Mouse (Mus musculus) lung, postnatal 4 days (tissue): Measurements from ENCODE around the gene Gsk3a.

Source experiments
- DNase-seq, 2 experiments: peaks; one replicate each; pipeline ENCODE4 v3.0.0; 2021

Gsk3a gene

DNA sequence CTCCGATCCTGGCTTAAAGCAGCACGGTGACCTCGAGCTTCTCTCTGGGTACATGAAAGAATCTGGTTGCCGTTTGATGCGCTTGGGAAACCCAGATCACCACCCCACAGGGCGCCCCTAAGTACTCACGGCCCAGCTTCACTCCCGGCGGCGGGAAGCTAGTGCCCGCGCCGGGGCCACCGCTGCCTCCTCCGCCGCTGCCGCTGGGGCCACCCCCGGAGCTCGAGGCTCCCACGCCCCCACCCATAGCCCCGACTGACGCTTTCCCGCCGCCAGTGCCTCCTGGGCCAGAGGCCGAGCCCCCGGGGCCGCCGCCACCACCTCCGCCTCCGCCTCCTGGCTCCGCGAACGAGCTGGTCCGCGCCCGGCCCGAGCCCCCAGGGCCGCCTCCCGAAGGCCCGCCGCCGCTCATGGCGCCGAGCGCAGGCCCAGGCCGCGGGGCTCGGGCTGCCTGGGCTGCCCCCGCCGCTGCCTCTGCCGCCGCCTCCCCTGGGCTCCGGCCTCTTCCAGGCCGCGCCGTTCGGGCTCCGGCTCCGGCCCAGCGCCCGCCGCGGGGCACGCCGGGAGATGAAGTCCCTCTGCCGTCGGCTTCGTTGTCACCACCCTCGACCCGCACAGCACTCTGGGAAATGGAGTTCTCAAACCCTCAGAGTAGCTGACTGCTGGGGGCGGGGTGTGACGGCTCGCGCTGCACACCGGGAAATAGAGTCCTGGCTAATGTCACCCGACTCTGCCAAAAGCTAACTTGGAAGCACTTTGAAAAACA lies at the start of gene Gsk3a:
Gene Gsk3a (minus strand): TSS at position 603 of the 766 bp plus-strand sequence.
- DNase-seq = peak; percentile 98 to 99

DNA sequence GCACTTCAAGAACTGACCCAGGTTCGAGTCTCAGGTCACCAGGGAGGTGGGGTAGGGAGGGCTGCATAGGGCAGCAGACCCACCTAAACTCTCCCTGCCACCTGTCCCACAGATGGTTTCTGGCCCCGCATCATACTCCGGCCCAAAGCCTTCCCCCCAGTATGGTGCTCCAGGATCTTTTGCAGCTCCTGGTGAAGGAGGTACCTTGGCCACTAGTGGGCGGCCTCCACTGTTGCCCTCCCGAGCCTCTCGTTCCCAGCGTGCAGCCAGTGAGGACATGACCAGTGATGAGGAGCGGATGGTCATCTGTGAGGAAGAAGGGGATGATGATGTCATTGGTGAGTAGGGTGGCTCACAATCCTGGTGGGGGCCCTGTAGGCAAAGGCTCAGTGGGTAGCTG lies 49.3 kb upstream of the Gsk3a start:
- DNase-seq = no peak

DNA sequence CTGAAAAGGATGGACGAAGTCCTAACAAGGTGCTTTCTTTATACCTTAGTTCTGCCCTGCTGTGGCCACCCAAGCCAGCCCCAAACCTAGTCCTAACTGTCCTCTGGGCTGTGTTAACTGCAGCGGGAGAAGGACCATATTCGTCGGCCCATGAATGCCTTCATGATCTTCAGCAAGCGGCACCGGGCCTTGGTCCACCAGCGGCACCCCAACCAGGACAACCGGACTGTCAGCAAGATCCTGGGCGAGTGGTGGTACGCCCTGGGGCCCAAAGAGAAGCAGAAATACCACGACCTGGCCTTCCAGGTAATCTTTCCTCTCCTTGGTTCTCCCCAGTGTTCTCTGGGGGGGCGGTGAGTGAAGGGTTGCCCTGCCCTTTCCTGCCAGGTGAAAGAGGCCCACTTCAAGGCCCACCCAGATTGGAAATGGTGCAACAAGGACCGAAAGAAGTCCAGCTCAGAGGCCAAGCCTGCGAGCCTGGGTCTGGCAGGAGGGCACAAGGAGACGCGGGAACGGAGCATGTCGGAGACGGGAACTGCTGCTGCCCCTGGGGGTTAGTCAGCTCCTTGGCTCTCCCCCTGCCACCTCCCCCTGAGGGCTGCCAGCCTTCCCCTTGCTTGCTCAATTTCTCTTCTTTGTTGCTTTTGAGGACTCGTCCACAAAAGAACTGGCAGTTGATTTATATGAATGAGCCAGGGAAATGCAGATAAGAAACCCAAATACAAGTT lies 48.0 kb upstream of the Gsk3a start:
- DNase-seq = no peak

DNA sequence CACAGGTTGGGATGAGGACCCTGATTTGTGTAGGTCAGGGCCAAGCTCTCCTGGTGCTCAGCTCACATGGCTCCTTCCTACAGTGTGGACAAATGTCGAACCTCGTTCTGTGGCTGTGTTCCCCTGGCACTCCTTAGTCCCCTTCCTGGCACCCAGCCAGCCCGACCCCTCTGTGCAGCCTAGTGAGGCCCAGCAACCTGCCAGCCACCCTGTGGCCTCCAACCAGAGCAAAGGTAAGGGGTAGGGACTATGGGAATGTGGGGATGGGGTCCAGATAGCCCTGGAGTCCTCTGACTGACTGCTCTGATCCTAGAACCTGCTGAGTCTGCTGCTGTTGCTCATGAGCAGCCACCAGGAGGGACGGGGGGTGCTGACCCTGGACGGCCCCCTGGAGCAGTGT lies 47.1 kb upstream of the Gsk3a start:
- peak in 1 of 2 experiments; percentile 37 for DNase-seq

DNA sequence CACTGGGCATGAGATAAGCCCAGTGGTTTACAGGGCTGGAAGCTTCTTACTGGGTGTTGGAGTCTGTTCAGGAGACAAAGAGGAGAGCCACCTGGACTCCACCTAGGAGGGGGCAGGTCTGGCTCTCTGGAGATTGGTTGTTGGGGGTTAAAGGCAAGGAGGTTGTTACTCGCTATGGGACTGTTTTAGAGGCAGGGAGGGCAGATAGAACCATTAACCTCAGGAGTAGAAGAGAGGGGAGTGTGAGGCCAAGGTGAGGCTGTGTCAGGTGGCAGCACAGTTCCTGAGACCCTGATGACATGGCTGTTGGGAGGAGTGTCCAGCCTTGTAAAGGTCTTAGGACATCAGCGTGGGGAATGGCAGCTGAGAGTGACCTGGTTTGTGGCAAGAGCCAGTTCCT lies 46.5 kb upstream of the Gsk3a start:
- no peak for DNase-seq

DNA sequence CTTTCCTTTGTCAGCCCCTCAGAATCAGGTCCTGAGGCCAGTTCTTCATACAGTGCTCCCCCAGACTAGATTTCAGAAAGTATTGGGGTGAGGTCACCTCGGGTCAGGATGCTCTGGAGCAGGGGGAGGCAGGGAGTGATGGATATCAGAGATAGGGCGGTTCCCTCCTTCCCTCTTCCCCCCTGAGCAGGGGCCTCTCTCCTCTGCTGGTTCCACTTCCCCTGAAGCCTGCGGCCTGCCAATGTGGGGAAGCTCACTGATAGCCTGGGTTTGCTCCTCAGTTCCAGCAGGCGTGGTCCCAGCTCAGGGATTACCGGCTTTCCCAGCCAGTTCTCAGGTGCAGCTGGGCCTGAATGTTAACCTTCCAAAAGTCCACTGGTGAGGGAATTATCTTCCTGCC lies 46.0 kb upstream of the Gsk3a start:
- DNase-seq = peak in 1 of 2 experiments; percentile 40

DNA sequence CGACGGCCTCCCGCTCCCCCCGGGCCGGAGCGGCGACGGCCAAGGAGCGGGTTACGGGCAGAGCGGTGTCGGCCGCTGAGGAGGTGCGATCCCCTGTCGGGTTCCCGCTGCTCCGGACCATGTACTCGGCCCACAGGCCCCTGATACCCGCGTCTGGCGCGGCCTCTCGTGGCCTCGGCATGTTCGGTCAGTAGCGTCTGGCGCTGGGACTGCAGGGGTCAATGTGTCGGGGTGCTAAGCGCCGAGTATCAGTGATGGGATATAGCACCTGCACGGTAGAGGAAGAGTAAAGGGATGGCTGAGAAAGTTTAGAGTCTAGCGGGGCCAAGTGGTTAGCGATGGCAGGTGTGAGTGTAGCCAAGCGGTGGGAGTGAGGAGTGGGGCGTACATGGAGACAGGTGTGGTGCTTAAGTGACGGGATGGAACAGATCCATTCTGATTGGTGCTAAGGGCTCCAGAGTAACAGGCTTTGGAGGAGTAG lies 45.1 kb upstream of the Gsk3a start:
- peak; percentile 65 to 74 for DNase-seq

DNA sequence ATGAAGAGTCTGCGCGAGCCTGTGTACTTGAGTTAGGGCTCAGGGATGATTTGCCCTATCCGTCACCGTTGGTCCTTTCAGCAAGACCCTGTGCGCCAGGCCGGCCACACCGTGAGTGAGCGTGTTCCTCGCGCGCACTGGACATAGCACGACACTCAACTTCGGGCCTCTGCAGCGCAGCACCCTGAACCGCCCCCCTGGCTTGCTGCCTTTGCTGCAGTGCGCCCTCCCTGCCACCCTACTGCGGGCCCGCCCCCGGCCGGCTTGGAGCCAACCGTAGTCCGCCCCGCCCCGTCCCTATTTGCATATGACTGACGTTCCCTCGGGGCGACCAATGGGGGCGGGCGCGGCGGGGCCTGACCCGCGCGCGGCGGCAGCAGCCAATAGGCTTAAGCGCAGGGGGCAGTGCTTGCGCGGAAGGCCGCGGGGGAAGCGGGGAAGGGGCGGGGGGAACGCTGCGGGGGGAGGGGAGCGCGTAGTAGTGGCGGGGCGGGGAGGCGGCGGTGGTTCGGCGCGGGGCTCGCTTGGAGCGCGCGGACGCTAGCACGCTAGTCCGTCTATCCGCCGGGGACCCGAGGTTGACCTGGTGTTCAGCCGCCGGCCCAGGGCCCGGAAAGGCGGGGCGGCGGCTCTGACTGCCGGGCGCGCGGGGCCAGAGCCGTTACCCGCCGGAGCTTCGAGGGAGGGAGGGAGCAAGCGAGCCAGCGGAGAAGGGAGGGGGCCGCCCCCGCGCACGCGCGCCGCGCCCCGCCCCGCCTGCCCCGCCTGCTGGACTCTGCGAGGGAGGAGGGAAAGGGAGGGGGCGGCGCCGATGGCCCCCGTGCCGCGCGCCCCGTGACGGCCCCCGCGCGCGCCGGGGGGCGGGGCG lies 44.3 kb upstream of the Gsk3a start:
- DNase-seq = peak; percentile 99

DNA sequence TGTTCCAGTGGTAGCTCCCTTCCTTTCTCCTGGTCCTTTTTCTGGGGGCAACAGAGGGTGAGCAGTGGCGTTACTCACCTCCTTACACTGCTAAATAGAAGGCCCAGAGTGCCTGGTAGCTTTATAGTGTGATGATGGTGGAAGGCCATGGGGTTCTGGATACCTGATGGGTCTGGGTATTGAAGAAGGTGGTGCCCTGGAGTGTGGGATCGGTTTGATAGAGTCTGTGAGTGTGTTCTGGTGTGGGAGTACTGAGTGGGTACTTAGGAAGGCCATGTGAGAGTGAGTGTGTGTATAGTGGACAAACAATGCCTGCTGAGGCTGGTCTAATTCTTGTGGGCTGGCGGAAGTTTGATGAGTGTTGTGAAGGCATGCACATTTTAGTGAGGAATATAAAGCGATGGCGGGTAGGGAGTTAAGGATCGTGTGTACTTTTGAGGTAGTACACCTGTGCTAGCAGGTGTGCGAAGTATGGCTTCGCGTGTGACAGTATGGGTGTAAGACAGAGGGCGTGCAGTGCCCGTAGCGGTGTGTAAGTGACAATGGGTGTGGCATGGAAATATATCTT lies 43.6 kb upstream of the Gsk3a start:
- peak in 1 of 2 experiments; percentile 18 for DNase-seq

DNA sequence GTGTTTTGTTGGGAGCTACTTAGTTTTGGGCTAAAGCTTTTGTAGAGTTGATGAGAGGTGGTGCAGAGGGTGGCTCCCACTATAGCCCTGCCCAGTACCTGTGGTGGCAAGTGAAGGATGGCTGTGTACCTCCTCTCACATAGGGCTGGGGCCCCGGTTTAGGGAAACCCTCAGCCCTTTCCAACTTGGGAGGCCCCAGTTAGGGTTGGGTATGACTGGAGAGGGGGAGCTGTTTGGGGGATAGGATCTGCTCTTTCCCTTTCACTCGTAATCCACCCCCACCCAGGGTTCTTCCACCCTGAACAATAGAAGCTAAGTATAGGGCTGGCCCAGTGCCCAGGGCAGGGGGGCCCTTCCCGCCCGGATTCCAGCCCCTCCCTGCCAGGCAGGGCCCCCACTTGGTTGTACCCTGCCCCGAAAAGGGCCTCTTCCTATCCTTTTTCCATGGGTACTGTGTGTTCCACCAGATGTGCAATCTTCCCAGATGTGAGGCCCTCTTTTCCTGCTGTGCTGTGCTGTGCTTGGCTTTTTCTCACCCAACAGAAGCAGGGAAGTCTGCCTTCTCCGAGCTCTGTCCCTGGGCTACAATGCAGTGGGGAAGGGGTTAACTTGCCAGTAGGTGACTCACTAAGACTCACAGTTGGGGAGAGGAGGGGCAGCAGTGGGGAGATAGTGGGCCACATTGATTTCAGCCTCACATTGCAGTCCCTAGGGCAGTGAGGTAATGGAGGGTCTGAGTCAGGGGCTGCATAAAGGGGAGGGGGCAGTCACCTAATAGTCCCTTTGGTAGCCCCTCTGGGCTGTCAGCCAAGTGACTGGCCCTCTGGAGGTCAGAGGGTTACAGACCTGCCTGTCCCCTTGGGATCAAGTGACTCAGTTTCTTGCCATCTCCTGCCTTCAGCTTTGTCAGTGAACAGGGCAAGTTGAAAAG lies 42.5 kb upstream of the Gsk3a start:
- DNase-seq = peak; percentile 75 to 86

DNA sequence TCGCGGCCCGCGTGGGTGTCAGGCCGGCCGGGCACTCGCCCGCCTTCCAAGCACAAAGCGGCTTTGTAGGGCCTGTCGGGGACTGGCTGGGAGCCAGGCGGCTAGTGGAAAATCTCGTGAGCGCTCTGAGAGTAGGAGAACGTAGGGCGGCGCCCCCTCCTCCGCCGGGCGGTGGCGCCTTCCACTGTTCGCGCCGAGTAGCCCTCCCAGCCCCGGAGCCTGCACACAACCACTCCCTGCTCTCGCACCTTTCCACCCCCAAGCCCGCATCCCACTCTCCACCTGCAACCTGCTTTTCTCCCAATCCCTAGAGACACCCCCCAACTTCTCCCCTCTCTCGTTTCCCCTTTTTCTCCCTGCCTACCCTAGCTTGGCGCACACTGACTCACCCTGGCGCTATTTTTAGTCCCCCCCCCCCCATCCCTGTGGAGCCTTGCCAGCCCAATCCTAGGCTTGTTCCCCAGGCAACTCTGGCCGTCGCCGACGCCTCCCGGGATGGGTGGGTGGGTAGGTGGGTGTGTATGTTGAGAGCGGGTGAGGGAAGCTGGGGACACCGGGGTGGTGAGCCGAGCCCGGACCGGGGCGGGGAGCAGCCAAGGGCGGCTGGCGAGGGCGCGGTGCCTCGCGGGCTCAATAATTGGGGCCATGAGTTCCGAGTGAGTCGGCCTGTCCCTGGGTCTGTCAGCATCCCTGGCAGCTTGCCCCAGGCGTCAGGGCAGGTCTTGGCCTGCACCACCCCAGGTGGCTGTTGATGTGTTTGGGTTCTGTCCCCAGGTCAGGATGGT lies 41.6 kb upstream of the Gsk3a start:
- peak; percentile 91 to 94 for DNase-seq

DNA sequence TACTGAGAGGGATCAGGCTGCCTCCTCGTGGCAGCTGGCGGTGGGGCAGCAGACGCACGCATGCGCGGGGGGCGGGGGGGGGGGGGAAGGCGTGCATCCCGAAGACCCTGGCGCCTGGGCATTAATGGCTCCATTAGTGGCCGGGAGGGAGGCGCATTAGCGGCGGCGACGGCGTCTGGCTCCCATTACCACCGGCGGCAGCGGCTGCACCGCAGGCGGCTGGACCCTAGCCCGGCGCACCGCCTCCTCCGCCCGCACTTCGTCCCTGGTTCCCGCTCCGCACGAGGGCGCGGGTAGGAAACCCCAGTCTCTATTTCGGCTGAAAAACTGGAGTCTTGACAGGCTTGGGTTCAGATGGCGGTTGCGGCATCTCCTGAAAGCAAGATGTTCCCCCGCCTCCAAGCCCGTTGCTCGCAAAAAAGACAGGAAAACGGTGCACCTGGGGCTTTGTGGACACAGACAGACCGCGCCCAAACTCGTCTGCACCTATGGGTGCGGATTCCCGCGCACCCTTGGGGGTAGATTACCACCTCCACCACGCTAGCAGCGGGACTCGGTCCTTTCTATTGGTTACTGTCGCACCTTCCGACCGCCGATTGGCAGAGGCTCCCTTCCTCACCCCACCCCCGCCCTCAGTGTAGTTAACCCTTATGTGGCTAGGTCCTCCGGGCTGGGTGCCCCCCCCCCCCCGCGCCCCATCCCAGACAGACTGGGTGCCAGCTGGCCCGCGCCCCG lies 40.9 kb upstream of the Gsk3a start:
- peak; percentile 86 to 93 for DNase-seq

DNA sequence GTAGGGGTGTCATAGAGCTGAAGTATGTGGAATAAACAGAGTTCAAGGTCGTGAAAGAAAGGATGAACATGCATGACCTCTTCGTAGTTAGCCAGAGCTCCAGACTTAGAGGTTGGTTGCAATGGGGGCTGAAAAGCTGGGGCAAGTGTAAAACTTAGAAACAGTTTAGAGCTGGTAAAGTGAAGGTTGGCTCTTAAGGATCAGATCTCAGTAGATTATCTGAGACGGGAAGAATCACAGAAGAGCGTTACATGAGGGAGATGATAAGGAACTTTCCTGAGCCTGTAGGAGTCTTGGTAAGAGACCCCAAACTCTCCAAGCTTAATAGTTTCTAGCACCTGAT lies 40.3 kb upstream of the Gsk3a start:
- no peak for DNase-seq

DNA sequence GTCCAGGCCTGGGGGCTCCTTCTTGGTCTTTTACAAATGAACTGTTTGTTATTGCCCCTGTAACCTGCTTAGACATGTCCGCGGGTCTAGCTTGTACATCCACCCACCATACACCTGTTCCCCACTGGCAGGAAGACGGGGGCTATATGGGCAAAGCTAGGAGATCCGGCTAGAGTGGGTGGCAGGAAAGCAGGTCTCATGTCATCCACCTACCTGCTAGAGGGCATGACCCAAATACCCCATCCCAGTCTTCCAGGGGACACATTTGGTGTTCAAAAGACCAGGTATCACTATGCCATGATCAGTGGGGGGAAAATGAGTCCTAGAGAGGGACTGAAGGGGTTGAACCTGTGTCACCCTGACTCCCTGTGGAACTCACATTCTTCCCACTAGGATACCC lies 39.8 kb upstream of the Gsk3a start:
- no peak for DNase-seq

DNA sequence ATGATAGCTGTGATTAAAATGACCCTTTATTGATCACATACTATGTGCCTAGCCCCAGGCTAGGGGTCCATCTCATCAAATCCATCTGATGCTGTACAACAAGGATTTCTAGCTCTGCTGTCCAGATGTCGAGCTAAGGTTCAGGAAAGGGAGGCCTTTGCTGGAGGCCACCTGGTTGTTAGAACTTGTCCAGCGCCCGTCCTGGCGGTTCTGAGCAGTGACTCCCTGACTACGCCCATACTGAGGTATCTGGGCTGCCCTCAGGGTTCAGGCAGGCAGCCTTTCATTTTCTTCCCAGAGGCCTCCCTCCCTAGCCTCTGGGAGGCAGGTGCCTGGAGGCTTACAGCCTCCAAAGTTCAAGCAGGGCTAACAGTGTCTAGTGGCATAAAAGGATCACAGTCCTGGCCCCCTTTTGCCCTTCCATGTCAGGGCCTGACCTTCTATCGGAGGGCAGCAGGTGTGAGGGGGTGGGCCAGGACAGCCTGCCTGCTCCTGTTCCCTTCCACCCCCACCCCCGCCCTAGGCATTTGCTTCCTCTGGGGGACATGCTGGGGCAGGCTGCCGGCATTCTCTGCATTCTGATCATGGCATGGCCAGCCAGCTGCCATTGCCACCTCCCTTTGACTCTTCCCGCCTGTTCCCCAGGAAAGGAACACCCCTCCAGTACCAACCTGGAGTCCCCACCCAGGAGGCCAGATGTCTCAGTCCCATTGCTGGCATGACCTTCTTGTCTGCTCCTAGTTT lies 38.1 kb upstream of the Gsk3a start:
- no peak for DNase-seq

DNA sequence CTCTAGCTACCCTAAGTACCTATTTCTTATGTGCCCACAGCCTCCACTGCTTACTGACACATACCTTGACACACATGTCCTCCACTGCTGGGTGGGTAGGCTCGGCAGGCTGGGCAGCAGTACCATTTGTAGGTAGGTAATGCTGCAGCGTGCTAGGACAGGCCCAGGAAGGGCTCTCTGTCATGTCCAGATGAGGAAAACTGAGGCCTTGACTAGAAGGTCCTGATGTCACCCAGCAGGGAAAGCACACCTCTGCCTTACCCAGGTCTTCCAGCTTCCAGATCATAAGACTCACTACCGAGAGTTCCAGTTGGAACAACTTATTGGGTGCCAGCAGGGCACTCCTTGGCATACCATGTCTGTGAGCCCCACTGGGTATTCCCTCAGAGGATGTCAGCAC lies 37.3 kb upstream of the Gsk3a start:
- no peak for DNase-seq

DNA sequence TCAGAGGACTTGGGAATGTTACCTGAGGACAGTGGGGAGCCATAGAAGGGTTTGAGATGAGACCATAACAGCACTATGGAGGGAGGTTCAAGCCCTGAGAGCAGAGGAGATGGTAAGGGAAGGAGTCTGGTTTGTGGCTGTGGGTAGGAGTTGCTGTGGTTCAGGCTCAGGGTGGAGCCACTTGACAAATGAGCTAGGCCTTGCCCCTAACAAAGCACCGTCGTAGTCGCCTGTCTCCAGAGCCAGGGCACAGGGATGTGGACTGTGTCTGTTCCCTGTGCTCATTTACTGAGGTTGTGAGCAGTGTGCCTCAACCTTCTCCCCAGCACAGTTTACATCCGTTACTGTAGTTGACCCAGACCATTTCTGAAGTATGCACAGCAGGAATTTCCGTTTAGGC lies 36.9 kb upstream of the Gsk3a start:
- no peak for DNase-seq

DNA sequence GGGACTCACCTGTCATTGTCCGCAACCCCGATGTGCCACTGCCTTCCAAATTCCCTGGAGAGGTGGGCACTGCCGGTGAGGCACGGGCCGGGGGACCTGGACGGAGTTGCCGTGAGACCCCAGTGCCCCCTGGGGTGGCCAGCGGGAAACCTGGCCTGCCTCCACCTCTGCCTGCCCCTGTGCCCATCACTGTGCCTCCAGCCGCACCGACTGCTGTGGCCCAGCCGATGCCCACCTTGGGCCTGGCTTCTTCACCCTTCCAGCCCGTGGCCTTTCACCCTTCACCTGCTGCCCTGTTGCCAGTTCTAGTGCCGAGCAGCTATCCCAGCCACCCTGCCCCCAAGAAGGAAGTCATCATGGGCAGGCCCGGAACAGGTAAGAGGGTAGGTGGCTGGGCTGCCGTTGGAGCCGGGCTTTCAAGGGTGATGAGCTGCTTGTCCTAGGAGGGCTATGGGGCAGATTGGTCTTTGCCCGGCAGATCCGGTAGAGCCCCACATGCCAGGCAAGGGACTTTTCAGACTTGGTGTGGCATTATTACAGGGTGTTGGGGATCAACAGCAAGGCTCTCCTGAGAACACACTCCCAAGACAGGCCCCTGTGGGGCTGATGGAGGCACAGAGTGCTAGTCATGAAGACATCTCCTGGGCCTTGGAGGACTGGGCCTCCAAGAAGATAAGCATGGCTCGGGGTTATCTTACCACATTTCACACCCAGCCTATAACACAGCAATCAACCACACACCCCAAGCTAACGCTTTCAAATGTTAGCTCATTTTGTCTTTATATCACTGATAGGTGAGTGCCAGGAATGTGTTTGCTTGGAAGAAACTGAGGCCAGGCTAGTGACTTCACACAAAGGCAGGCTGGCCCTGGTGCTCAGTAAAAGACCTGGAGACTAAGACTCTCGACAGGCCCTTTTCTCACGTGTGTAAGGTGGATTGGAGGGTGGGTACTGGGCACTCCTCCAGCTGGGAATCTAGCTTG lies 35.9 kb upstream of the Gsk3a start:
- DNase-seq = peak in 1 of 2 experiments; percentile 28
